Mouse (Mus musculus): ENCODE measurements at regions not wholly inside any gene's neighbourhood (a gene's known extent, or its start where the extent isn't known, plus 50 kb on each side); places are given as distances from the start of the nearest gene placed in this dataset.

DNA sequence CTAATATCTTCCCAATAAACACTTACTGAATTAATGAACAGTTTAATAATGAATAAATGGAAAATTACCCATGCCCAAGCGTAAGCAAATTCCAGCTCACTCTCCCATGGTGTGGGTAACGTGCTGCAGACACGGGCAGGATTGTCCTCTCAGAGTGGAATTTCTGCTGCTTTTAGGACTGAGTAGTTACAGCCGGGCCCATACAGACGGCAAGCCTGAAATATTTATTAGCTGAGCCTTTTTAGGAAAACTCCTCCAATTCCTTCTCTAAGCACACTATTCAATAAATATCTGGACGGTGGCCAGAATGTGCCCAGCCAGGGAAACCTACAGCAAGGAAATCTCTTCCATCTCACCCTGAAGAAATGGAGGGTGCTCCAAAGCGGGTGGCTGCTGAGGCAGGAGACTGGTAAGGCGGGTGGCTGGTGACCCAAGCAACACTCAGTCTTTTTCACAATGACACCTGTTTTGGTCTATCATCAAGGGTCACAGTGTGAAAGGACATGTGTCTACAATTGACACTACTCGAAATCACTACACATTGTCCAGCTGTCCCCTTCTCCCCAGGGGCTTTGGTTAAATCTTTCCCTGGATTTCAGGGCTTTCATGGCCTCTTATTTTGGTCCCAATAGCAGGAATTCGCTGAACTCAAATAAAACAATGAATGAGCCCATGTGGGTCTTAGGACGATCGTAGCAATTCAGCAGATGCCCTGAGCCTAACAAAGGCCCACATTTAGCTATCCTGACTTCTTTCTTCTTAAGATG is 173.2 kb upstream of the Thbs1 start:
- 81% methylated on average over 12 of the region's 12 CpGs for WGBS
- Histone ChIP-seq H3K27me3 (ENCODE audit: control insufficient read depth, insufficient read depth, low read length) (no peaks in the 10 kb centered on the region), H3K4me3 (ENCODE audit: low read depth, low read length) (no peak overlapping the region), H3K27ac (ENCODE audit: insufficient read depth, low read depth, low read length) (no peak overlapping the region), H3K36me3 (ENCODE audit: control insufficient read depth, insufficient read depth, low read length) (no peaks in the 10 kb centered on the region), H3K4me1 (ENCODE audit: control insufficient read depth, insufficient read depth, insufficient read length, low read length) (no peaks in the 10 kb centered on the region)
- TF ChIP-seq POLR2A (IDR thresholded peaks at IDR 0.05; ENCODE audit: low read depth, low read length) = no peak
- TF ChIP-seq CTCF (IDR thresholded peaks at IDR 0.05; ENCODE audit: extremely low read depth, insufficient read length, insufficient replicate concordance, low read depth, low read length) = no peak

DNA sequence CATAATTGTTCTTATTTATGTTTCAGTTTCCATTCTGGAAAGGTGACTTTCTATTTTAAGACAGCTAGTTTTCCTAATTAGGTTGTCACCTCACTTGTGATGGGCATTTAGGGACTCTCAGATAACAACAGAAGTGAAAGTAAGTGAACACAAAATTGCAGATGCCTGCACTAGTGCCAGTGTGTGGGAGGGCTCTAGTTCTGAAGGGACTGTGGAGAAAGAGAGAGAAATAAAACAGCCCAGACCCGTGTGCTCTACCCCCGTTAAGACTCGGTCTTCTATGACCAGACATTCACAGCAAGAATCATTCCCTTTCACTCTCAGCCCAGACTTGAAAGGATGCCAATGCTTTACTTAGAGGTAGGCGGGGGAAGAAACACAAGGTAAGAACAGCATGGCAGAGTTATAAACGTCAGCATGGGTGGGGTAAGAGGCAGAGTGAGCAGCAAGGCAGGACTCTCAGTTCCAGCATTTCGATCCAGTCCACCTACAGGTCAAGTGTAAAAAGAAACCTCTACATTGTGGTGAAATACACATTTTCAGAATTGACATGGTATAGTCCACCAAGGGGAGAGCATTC is 170.1 kb upstream of the Thbs1 start:
- WGBS = 27% methylated on average over 6 of the region's 6 CpGs
- H3K27me3 ChIP-seq (ENCODE audit: control insufficient read depth, insufficient read depth, low read length) = no peaks in the 10 kb centered on the region

DNA sequence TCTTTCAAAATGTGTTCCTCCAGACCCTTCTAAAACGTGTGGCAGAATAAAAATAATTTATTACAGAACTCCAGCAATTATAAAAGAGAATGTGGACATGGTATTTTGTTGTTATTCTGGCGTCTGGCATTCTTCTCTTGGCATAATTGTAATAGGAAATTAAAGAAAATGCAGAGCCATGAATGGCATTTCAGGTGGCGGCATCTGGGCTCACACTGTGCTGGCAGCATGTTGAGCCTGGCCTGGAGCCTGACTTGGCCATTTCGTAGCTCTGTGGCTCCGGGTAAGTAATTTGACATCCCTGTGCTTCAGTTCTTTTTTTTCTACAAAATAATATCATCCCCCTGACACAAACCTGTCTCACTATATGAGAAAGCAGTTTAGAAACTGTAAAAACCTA is 168.0 kb upstream of the Thbs1 start:
- H3K27ac ChIP-seq (ENCODE audit: insufficient read depth, low read depth, low read length) = no peak overlapping the region
- WGBS = 75% methylated on average over 5 of the region's 5 CpGs

More for the DNA sequence above, 170.1 kb upstream of the Thbs1 start:
- TF ChIP-seq CTCF (IDR thresholded peaks at IDR 0.05; ENCODE audit: extremely low read depth, insufficient read length, insufficient replicate concordance, low read depth, low read length) = no peak
- no peak for TF ChIP-seq POLR2A (IDR thresholded peaks at IDR 0.05; ENCODE audit: low read depth, low read length)
- Histone ChIP-seq H3K36me3 (ENCODE audit: control insufficient read depth, insufficient read depth, low read length) (no peaks in the 10 kb centered on the region), H3K4me3 (ENCODE audit: low read depth, low read length) (no peak overlapping the region), H3K27ac (ENCODE audit: insufficient read depth, low read depth, low read length) (no peak overlapping the region), H3K4me1 (ENCODE audit: control insufficient read depth, insufficient read depth, insufficient read length, low read length) (no peaks in the 10 kb centered on the region)

DNA sequence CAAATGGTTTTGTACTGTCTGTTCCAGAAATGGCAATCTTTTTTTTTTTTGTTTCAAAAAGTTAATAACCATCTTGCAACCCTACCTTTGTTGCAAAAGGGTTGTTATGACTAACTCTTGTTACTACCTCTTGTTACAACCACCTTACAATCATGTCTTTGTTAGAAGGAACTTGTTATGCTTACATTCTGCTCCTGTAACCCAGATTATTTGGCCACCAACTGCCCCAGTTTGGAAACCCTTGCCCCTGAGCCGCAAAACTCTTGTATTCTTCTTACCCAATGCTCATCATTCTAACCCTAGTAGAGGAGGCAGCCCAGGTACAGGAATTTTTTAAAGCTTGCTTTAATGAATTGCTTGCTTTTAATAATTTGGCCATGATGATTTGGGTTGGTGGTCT is 167.4 kb upstream of the Thbs1 start:
- H3K27ac ChIP-seq (ENCODE audit: insufficient read depth, low read depth, low read length) = no peak overlapping the region
- no peaks in the 10 kb centered on the region for H3K27me3 ChIP-seq (ENCODE audit: control insufficient read depth, insufficient read depth, low read length)
- TF ChIP-seq CTCF (IDR thresholded peaks at IDR 0.05; ENCODE audit: extremely low read depth, insufficient read length, insufficient replicate concordance, low read depth, low read length) (no peak), POLR2A (IDR thresholded peaks at IDR 0.05; ENCODE audit: low read depth, low read length) (no peak)
- no peaks in the 10 kb centered on the region for H3K36me3 ChIP-seq (ENCODE audit: control insufficient read depth, insufficient read depth, low read length)
- H3K4me1 ChIP-seq (ENCODE audit: control insufficient read depth, insufficient read depth, insufficient read length, low read length) = no peaks in the 10 kb centered on the region
- no peak overlapping the region for H3K4me3 ChIP-seq (ENCODE audit: low read depth, low read length)
- WGBS = 88% methylated on average over 1 of the region's 1 CpGs

More for the DNA sequence above, 168.0 kb upstream of the Thbs1 start:
- Histone ChIP-seq H3K4me3 (ENCODE audit: low read depth, low read length) (no peak overlapping the region), H3K36me3 (ENCODE audit: control insufficient read depth, insufficient read depth, low read length) (no peaks in the 10 kb centered on the region), H3K27me3 (ENCODE audit: control insufficient read depth, insufficient read depth, low read length) (no peaks in the 10 kb centered on the region), H3K4me1 (ENCODE audit: control insufficient read depth, insufficient read depth, insufficient read length, low read length) (no peaks in the 10 kb centered on the region)
- TF ChIP-seq POLR2A (IDR thresholded peaks at IDR 0.05; ENCODE audit: low read depth, low read length) = no peak
- TF ChIP-seq CTCF (IDR thresholded peaks at IDR 0.05; ENCODE audit: extremely low read depth, insufficient read length, insufficient replicate concordance, low read depth, low read length) = no peak

DNA sequence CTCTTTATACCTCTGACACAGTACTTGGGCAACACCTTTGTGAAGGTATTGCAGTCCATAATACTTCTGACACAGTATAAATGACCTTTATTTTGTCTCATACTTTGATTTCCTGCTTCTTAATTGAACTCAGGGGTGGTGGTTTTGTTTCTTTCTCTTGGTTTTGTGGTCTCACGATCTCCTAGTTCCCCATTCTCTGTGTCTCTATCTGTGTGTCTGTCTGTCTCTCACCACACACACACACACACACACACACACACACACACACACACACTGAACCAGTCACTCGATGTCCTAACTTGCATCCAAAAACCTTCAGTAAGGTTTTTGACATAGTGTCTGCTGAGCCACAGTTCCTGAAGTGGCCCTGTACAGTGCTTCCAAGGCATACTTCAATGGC is 166.7 kb upstream of the Thbs1 start:
- WGBS = 73% methylated on average over 2 of the region's 2 CpGs
- TF ChIP-seq CTCF (IDR thresholded peaks at IDR 0.05; ENCODE audit: extremely low read depth, insufficient read length, insufficient replicate concordance, low read depth, low read length) (no peak), POLR2A (IDR thresholded peaks at IDR 0.05; ENCODE audit: low read depth, low read length) (no peak)
- Histone ChIP-seq H3K4me1 (ENCODE audit: control insufficient read depth, insufficient read depth, insufficient read length, low read length) (no peaks in the 10 kb centered on the region), H3K27ac (ENCODE audit: insufficient read depth, low read depth, low read length) (no peak overlapping the region), H3K27me3 (ENCODE audit: control insufficient read depth, insufficient read depth, low read length) (no peaks in the 10 kb centered on the region), H3K4me3 (ENCODE audit: low read depth, low read length) (no peak overlapping the region), H3K36me3 (ENCODE audit: control insufficient read depth, insufficient read depth, low read length) (no peaks in the 10 kb centered on the region)

DNA sequence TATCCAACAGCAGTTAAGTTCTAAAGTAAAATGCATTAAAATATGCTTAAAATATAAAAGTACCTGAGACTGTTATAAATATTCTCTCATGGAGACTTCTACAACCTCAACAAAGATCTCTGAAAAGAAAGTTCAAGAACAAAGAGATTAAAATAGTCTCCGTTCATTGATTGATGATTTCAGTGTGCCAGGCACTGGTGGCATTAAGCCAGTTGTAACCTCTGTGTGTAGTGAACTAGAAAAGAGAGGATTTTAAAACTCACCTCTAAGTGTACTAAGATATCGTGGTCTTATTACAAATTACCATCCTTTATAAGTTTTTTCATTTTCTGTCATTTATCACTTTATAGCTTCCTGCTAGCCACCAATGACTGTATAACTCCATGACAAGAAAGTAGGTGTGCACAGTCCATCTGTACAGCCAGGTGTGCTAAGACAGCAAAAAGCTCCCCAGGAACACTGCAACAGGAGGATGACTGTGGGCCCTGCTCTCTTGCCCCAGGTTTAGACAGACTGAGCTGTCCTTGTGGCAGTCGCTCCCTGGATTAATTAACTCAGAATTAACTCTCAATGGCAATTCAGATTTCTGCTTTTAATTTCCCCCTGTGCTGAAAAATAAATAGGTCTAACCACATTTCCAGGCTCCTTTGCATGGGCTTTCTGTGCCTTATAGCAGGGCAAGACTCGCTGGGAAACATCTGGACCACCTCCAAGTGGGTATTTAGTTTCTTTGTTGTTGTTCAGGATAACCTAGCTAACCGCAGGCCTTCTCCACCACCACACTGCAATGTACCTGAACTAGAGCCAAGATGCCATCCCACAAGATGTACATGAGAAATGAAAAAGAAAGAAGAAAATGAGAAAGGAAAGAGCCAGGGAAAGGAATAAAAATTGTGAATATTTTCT is 161.0 kb upstream of the Thbs1 start:
- WGBS = 70% methylated on average over 5 of the region's 5 CpGs
- H3K4me1 ChIP-seq (ENCODE audit: control insufficient read depth, insufficient read depth, insufficient read length, low read length) = no peaks in the 10 kb centered on the region
- H3K27ac ChIP-seq (ENCODE audit: insufficient read depth, low read depth, low read length) = no peak overlapping the region
- H3K27me3 ChIP-seq (ENCODE audit: control insufficient read depth, insufficient read depth, low read length) = no peaks in the 10 kb centered on the region
- no peak overlapping the region for H3K4me3 ChIP-seq (ENCODE audit: low read depth, low read length)
- no peak for TF ChIP-seq CTCF (IDR thresholded peaks at IDR 0.05; ENCODE audit: extremely low read depth, insufficient read length, insufficient replicate concordance, low read depth, low read length)
- no peak for TF ChIP-seq POLR2A (IDR thresholded peaks at IDR 0.05; ENCODE audit: low read depth, low read length)
- H3K36me3 ChIP-seq (ENCODE audit: control insufficient read depth, insufficient read depth, low read length) = no peaks in the 10 kb centered on the region

DNA sequence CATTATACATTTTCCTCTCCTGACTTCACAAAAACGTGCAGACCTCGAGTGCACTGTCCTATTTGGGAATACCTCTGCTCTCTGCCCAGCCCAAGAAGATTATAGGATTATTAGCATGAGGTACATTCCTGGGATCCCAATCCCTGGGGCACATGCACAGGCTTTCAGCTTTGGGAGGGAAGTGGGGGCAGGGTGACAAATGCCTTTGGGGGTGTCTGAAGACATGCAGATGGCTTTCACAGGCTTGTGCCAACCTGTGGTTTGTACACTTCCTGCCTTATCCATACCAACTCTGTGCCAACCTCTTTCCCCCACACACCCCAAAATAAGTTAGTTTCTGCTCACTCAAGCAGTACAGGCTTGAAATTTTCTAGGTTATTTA is 160.3 kb upstream of the Thbs1 start:
- Histone ChIP-seq H3K27ac (ENCODE audit: insufficient read depth, low read depth, low read length) (no peak overlapping the region), H3K36me3 (ENCODE audit: control insufficient read depth, insufficient read depth, low read length) (no peaks in the 10 kb centered on the region), H3K4me1 (ENCODE audit: control insufficient read depth, insufficient read depth, insufficient read length, low read length) (no peaks in the 10 kb centered on the region), H3K27me3 (ENCODE audit: control insufficient read depth, insufficient read depth, low read length) (no peaks in the 10 kb centered on the region), H3K4me3 (ENCODE audit: low read depth, low read length) (no peak overlapping the region)
- WGBS = 73% methylated on average over 2 of the region's 2 CpGs
- TF ChIP-seq CTCF (IDR thresholded peaks at IDR 0.05; ENCODE audit: extremely low read depth, insufficient read length, insufficient replicate concordance, low read depth, low read length) (no peak), POLR2A (IDR thresholded peaks at IDR 0.05; ENCODE audit: low read depth, low read length) (no peak)

Measured in small intestine, adult 2 months (tissue).